Mouse (Mus musculus) cerebellum, adult 2 months (tissue): ENCODE data around the gene Slc39a9. TPM values are rescaled to one million over a fixed set of nuclear protein-coding genes. Genes with fewer than 3 reads are reported as not detected.

Experiments used
- DNase-seq, 2 experiments: peaks; one replicate each; pipeline ENCODE4 v3.0.0; 2021
- H3K27ac ChIP-seq: fragments of 200-500 bp; 2 replicates; pipeline ENCODE4 v1.5.1; 2012; ENCODE audit warnings: low read length, control low read depth, inconsistent platforms; ENCODE audit not compliant: insufficient read depth
- H3K27me3 ChIP-seq: fragments of 200-500 bp; 2 replicates; pipeline ENCODE4 v1.6.1; 2012; ENCODE audit warnings: inconsistent platforms, mild to moderate bottlenecking, low read length, moderate library complexity; ENCODE audit not compliant: control insufficient read depth, insufficient read depth
- H3K4me1 ChIP-seq: fragments of 200-500 bp; 2 replicates; pipeline ENCODE4 v1.6.1; 2011; ENCODE audit warnings: low read length; ENCODE audit not compliant: control insufficient read depth, insufficient read depth
- H3K4me3 ChIP-seq: fragments of 200-500 bp; replicated peaks from 2 replicates; pipeline ENCODE3; 2011; ENCODE audit warnings: mild to moderate bottlenecking, low read depth, low read length, control low read depth; ENCODE audit not compliant: insufficient read depth
- CTCF ChIP-seq: fragments of 200-500 bp; IDR thresholded peaks from 2 replicates; pipeline ENCODE4 v1.5.1; 2011; ENCODE audit warnings: low read depth, mild to moderate bottlenecking, control low read depth, low read length, moderate library complexity, borderline replicate concordance; ENCODE audit not compliant: insufficient read depth
- POLR2A ChIP-seq: fragments of 200-500 bp; IDR thresholded peaks from 2 replicates; pipeline ENCODE4 v1.6.1; 2011; ENCODE audit warnings: low read length, control low read depth, borderline replicate concordance; ENCODE audit not compliant: insufficient read depth
- WGBS: fragments of 180-500 bp; shearing (Covaris S2); methylation state at CpG from one replicate; pipeline ENCODE4 v1.1.7; 2018; 5-methylcytosine and 5-hydroxymethylcytosine counted together
- polyA plus RNA-seq: library from polyadenylated mRNA; depleted of rRNA; stranded (reverse); fragments of >200 nt; gene quantifications from 2 replicates; pipeline ENCODE4 v1.2.3, GENCODE M21; 2012

Slc39a9 gene
- polyA plus RNA-seq, 1 experiment = 31.9 TPM

- no peak for DNase-seq
- no peaks in the 10 kb centered on the region for H3K27me3 ChIP-seq
- WGBS = 13% methylated on average over 11 of the region's 11 CpGs
- H3K4me1 ChIP-seq = peaks cover 25% of the 10 kb centered on the region
- TF ChIP-seq CTCF (no peak), POLR2A (no peak)
- H3K4me3 ChIP-seq = no peak overlapping the region
- no peak overlapping the region for H3K27ac ChIP-seq
These were observed 62.7 kb downstream of the Slc39a9 start for GRCm38 (mm10) chr12:80706208-80706914.

DNA sequence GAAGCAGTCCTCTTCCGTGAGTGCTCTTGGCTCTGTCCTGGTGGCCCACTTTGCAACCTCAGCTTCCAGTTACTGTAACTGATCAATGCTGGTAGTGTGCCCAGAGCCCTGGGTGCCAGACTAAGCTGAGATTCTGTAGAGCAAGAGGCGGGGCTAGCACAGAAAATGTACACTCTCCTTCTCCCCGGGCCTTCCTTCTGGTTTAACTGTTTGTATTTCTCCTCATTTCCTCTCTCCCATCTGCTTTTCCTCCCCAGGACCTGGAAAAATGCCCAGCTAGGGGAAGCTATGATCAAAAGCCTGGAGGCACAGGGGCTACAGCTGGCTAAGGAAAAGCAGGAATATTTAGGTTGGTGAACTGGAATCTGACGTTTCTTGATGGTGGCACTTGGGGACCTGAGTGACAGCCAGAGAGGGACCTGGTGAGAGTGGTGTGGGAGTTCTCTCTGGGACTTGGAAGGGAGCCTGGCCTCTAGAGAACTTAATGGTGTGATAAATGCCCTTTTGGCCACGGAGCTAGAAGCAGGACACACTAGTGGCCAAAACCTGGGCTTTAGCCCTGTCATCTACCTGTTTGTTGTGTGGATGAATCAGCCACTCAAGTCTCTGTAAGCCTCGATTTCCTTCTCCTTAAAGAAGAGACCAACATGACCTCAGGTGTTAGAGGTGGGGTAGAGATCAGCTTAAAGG lies 63.4 kb downstream of the Slc39a9 start:
- 5% methylated on average over 6 of the region's 6 CpGs for WGBS
- Histone ChIP-seq H3K27me3 (no peaks in the 10 kb centered on the region), H3K4me1 (peaks cover 25% of the 10 kb centered on the region), H3K4me3 (no peak overlapping the region), H3K27ac (no peak overlapping the region)
- TF ChIP-seq POLR2A (no peak), CTCF (no peak)
- peak; percentile 55 to 63 for DNase-seq

DNA sequence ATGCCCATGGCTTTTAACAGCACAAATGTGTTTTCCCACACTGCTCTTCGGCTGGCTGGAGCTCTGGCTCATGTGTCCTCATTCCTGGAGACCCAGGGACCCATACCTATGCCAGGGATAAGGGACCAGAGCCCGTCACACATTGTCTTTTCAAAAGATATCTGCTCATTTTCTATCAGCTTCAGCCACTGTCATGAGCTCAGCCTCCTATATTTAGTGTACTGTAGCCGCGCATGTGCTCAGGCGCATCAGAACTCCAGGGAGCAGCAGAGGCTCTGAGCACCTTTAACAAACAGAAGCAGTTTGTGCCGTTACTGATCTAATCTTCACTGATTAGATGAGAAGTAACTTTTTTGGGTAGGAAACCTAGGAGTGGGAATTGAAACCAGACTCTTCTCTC lies 72.2 kb downstream of the Slc39a9 start:
- WGBS = 88% methylated on average over 6 of the region's 6 CpGs
- DNase-seq = no peak
- TF ChIP-seq CTCF (no peak), POLR2A (no peak)
- Histone ChIP-seq H3K27ac (no peak overlapping the region), H3K27me3 (no peaks in the 10 kb centered on the region), H3K4me1 (no peaks in the 10 kb centered on the region), H3K4me3 (no peak overlapping the region)

DNA sequence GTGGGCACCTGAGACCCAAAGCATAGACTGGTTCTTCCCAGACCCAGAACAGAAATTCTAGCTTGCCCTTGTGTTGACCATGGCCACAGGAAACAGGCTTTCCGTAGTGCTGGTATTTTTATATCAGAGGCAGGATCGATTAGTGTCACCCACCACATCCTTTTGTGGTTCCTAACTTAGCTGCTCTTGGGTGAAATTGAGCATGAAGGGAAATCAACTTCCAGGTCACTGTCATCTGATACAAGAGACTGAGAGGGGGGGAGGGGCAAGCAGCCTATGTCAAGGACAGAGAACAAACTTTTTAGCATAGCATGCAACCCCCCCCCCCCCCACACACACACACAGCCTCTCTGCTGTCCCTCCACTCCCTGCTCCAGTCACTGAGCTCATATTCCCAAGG lies 75.5 kb downstream of the Slc39a9 start:
- no peak for DNase-seq
- no peaks in the 10 kb centered on the region for H3K27me3 ChIP-seq
- no peak for TF ChIP-seq POLR2A
- no peak for TF ChIP-seq CTCF
- H3K27ac ChIP-seq = no peak overlapping the region
- no peak overlapping the region for H3K4me3 ChIP-seq
- H3K4me1 ChIP-seq = no peaks in the 10 kb centered on the region
- WGBS = 64% methylated on average over 2 of the region's 2 CpGs

DNA sequence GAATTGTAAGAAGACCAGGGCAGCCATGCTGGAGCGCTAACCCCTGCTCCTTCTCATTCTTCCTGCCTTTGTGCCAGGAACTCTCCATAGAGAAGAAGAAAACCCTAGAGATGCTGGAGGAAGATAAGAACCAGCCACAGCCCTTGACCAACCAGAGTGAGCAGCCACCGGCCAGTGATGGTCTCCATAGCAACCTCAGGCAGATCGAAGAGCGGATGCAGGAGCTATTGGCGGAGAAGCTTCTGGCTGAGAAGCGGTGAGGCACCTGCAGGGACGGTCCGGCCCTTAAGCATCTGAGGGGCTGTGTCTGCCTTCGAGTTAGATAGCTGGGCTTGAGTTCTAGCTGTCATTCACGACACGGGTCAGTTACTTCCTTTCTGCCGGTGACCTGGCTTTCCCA lies 76.8 kb downstream of the Slc39a9 start:
- TF ChIP-seq POLR2A (no peak), CTCF (no peak)
- DNase-seq = no peak
- H3K27ac ChIP-seq = no peak overlapping the region
- no peaks in the 10 kb centered on the region for H3K27me3 ChIP-seq
- no peak overlapping the region for H3K4me3 ChIP-seq
- WGBS = 21% methylated on average over 12 of the region's 12 CpGs
- no peaks in the 10 kb centered on the region for H3K4me1 ChIP-seq

DNA sequence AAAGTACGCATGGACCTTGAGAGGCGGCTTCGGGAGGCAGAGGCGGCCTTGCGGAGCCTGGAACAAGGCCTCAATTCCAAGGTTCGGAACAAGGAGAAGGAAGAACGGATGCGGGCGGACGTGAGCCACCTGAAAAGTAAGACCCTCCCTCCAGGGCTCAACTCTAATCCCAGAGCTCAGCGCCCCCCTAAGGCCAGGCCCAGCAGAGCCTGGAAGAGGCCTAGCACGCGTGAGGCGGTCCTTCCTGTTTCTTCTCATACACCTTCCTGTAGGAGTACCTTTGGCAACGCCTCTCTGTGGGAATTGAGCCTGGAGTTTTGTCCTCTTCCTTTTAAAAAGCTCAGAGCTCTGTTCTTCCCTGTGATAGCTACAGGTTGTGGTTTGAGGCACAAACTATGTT lies 77.8 kb downstream of the Slc39a9 start:
- WGBS = 89% methylated on average over 15 of the region's 15 CpGs
- Histone ChIP-seq H3K4me1 (no peaks in the 10 kb centered on the region), H3K27ac (no peak overlapping the region), H3K4me3 (no peak overlapping the region), H3K27me3 (no peaks in the 10 kb centered on the region)
- DNase-seq = no peak
- no peak for TF ChIP-seq POLR2A
- TF ChIP-seq CTCF = no peak

DNA sequence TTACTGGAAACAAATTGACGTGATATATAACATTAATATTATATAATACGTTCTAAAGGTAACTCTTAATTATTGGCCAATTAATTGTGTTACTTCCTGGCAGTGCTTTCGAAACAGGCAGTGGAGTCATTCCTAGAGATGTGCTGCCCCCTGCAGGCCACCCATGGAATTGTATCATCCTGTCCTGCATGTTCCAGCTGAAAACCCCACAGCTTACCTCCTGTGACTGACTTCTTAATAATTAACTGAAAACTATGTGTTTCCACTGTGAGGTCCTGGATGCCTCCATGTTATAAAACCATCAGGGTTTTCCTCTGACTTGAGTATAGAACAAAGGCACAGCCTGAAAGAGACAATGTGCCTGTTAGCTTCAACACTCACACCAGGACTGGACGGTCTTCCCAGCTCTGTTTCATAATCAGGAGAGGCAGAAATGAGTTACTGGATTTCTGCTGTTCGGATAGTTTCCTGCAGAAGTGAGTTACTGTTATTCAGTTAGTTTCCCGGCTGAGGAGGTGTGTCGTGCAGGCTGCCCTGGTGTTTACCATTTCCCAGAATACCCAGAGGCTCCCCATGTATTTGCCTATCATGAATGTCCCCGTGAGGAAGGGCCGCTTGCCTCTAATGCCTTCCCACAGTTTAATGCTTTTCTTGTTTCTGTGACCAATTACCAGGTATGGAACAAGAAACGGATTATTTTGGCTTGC lies 81.3 kb downstream of the Slc39a9 start:
- DNase-seq = peak; percentile 70 to 85
- TF ChIP-seq POLR2A (no peak), CTCF (peak; percentile 88)
- 29% methylated on average over 10 of the region's 10 CpGs for WGBS
- Histone ChIP-seq H3K27me3 (no peaks in the 10 kb centered on the region), H3K4me1 (no peaks in the 10 kb centered on the region), H3K4me3 (no peak overlapping the region), H3K27ac (no peak overlapping the region)

DNA sequence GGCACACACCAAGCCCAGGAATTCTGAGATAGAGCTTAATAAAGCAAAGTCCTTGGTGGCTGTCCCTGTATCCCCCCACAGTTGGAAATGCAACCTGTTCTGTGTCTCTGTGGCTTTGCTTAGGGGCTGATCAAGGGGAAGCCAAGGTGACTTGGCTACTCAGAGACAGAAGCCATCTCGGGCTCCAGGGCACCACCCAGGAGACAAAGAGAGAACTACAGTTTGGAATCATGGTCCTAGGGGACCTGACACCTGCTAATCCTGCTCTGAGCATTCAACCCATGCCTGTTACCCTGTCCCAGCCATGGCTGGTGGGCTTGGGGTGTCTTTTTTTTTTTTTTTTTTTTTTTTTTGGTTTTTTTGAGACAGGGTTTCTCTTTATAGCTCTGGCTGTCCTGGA lies 84.5 kb downstream of the Slc39a9 start:
- TF ChIP-seq CTCF = no peak
- TF ChIP-seq POLR2A = no peak
- Histone ChIP-seq H3K27ac (no peak overlapping the region), H3K4me3 (no peak overlapping the region), H3K27me3 (no peaks in the 10 kb centered on the region), H3K4me1 (no peaks in the 10 kb centered on the region)
- 21% methylated on average over 1 of the region's 1 CpGs for WGBS
- no peak for DNase-seq
